Mouse (Mus musculus): ENCODE data around the gene Pou5f1.
A peak's percentile ranks its signal among the peaks of the same experiment; 100 is the strongest.
"Not testable (repeated sequence)": the region's sequence is repeated elsewhere in the genome, so short reads cannot be mapped to it uniquely, and the experiment has no call there.

Gene Pou5f1

GRCm38 (mm10) chr17:35505776-35506175 is at the start of gene Pou5f1:
Gene Pou5f1 (plus strand): TSS chr17:35506018.
- peak in 1 of 2 experiments; percentile 36 for DNase-seq

- not testable (repeated sequence) for DNase-seq
Observed at GRCm38 (mm10) chr17:35458247-35458646, 47.6 kb upstream of the Pou5f1 start.

GRCm38 (mm10) chr17:35460513-35461341 is 45.1 kb upstream of the Pou5f1 start:
- DNase-seq, result not testable (repeated sequence)

GRCm38 (mm10) chr17:35465651-35466050 is 40.2 kb upstream of the Pou5f1 start:
- peak in 1 of 2 experiments; percentile 2 for DNase-seq

- DNase-seq, result not testable (repeated sequence)
Observed at GRCm38 (mm10) chr17:35468936-35469335, 36.9 kb upstream of the Pou5f1 start.

- DNase-seq, result peak; percentile 34 to 73
Observed at GRCm38 (mm10) chr17:35469842-35470751, 35.7 kb upstream of the Pou5f1 start, which contains the start of gene H2-Q10. Gene H2-Q10 (plus strand): TSS chr17:35470089.

- peak; percentile 61 to 74 for DNase-seq
Observed at GRCm38 (mm10) chr17:35484066-35484465, 21.8 kb upstream of the Pou5f1 start.

GRCm38 (mm10) chr17:35485702-35486101 is 20.1 kb upstream of the Pou5f1 start:
- no peak for DNase-seq

- no peak for DNase-seq
Observed at GRCm38 (mm10) chr17:35486726-35487125, 19.1 kb upstream of the Pou5f1 start.

GRCm38 (mm10) chr17:35488041-35488440 is 17.8 kb upstream of the Pou5f1 start:
- DNase-seq, result no peak

GRCm38 (mm10) chr17:35490320-35490719 is 15.5 kb upstream of the Pou5f1 start:
- no peak for DNase-seq

- DNase-seq, result no peak
Observed at GRCm38 (mm10) chr17:35497124-35497523, 8.7 kb upstream of the Pou5f1 start.

- no peak for DNase-seq
Observed at GRCm38 (mm10) chr17:35502226-35502625, 3.6 kb upstream of the Pou5f1 start.

GRCm38 (mm10) chr17:35502762-35503161 is 3.1 kb upstream of the Pou5f1 start:
- no peak for DNase-seq

GRCm38 (mm10) chr17:35503849-35504248 is 2.0 kb upstream of the Pou5f1 start:
- no peak for DNase-seq

- no peak for DNase-seq
Observed at GRCm38 (mm10) chr17:35504628-35505481, 963 bp upstream of the Pou5f1 start.

GRCm38 (mm10) chr17:35506881-35507280 is 1.1 kb downstream of the Pou5f1 start:
- DNase-seq, result no peak

- DNase-seq, result no peak
Observed at GRCm38 (mm10) chr17:35507556-35508260, 1.9 kb downstream of the Pou5f1 start.

- not testable (repeated sequence) for DNase-seq
Observed at GRCm38 (mm10) chr17:35508279-35508678, 2.5 kb downstream of the Pou5f1 start.

GRCm38 (mm10) chr17:35509284-35509683 is 3.5 kb downstream of the Pou5f1 start:
- DNase-seq, result peak; percentile 36 to 38

GRCm38 (mm10) chr17:35512916-35513626 is 7.3 kb downstream of the Pou5f1 start:
- DNase-seq, result no peak
